8 mouse cellular contexts compared by ENCODE assay signal in genomic region chr2:160880453-160881195, GRCm38 (mm10). TPM values are rescaled to one million over a fixed set of nuclear protein-coding genes. Genes with fewer than 3 reads are reported as not detected.
DNase-seq lines count a peak whose midpoint lies in the region; ATAC-seq and TF ChIP-seq lines count a peak whose summit lies in the region.

Gene Lpin3 (plus strand): TSS chr2:160880670.

- TF ChIP-seq CTCF in liver, adult 2 months (IDR thresholded peaks at IDR 0.05; ENCODE audit: low read depth, low read length) = no peak

- H3K4me3 ChIP-seq in liver, adult 2 months (ENCODE audit: insufficient read depth, low read depth, low read length) = no peak within 1 kb of the TSS
- peak within 1 kb of the TSS; percentile 15 for H3K4me3 ChIP-seq in myocyte
- H3K4me3 ChIP-seq in neural tube, embryonic 15.5 days (replicated peaks) = no peak within 1 kb of the TSS
- no peak within 1 kb of the TSS for H3K4me3 ChIP-seq in forebrain, embryonic 16.5 days (replicated peaks; ENCODE audit: low read length)

- H3K9me3 ChIP-seq in neural tube, embryonic 15.5 days (replicated peaks) = no peaks in the 10 kb centered on the region
- H3K9me3 ChIP-seq in forebrain, embryonic 16.5 days (ENCODE audit: control insufficient read depth, low read length) = no peaks in the 10 kb centered on the region

- DNase-seq in liver, adult 2 months (ENCODE audit: extremely low read depth, low read depth, low spot score) = no peak
- DNase-seq in liver = no peak
- DNase-seq in adrenal gland, postnatal 25 days = peak; percentile 72
- DNase-seq in heart, postnatal 4 days = peak; percentile 64

- H3K4me2 ChIP-seq in myocyte (ENCODE audit: low read depth) = peak within 1 kb of the TSS; percentile 74
- no peak within 1 kb of the TSS for H3K4me2 ChIP-seq in neural tube, embryonic 15.5 days
- H3K4me2 ChIP-seq in forebrain, embryonic 16.5 days (ENCODE audit: low read length) = no peak within 1 kb of the TSS

- H3K27ac ChIP-seq in liver, adult 2 months (replicated peaks; ENCODE audit: insufficient read depth, low read depth, low read length) = peak within 1 kb of the TSS; percentile 24; the same call in 1 of the 2 replicates
- H3K27ac ChIP-seq in neural tube, embryonic 15.5 days (replicated peaks) = no peak within 1 kb of the TSS
- no peak within 1 kb of the TSS for H3K27ac ChIP-seq in forebrain, embryonic 16.5 days (ENCODE audit: low read length)

- ATAC-seq in neural tube, embryonic 15.5 days (ENCODE audit: low FRiP score) = no peak
- ATAC-seq in CD4-positive, CD25-positive, alpha-beta regulatory T cell, adult 4 months = no peak
- no peak for ATAC-seq in forebrain, embryonic 16.5 days

- WGBS in liver, adult 2 months = 52% methylated on average over 13 of the region's 13 CpGs
- WGBS in neural tube, embryonic 15.5 days = 68% methylated on average over 13 of the region's 13 CpGs
- WGBS in forebrain, embryonic 16.5 days = 55% methylated on average over 13 of the region's 13 CpGs

- H3ac ChIP-seq in myocyte (ENCODE audit: control insufficient read depth, insufficient read length) = no peak within 1 kb of the TSS

- TF ChIP-seq POLR2A in liver, adult 2 months (IDR thresholded peaks at IDR 0.05; ENCODE audit: extremely low read depth, insufficient read depth, low read length) = no peak
- TF ChIP-seq POLR2A in myocyte (IDR thresholded peaks at IDR 0.05; ENCODE audit: insufficient read length, low read depth) = peak; percentile 53

- no peaks in the 10 kb centered on the region for H3K27me3 ChIP-seq in liver, adult 2 months (ENCODE audit: control insufficient read depth, insufficient read depth, low read length)
- H3K27me3 ChIP-seq in myocyte (ENCODE audit: control insufficient read depth, insufficient read depth, insufficient read length) = no peaks in the 10 kb centered on the region
- H3K27me3 ChIP-seq in neural tube, embryonic 15.5 days (replicated peaks) = no peaks in the 10 kb centered on the region
- H3K27me3 ChIP-seq in forebrain, embryonic 16.5 days (replicated peaks; ENCODE audit: control insufficient read depth, insufficient read depth, low read length) = no peaks in the 10 kb centered on the region

- H3K79me2 ChIP-seq in liver, adult 2 months (ENCODE audit: control insufficient read depth, insufficient read depth, low read length) = no peaks in the 10 kb centered on the region
- no peaks in the 10 kb centered on the region for H3K79me2 ChIP-seq in myocyte (ENCODE audit: control insufficient read depth, insufficient read depth)

- no peaks in the 10 kb centered on the region for H3K36me3 ChIP-seq in liver, adult 2 months (ENCODE audit: control insufficient read depth, insufficient read depth, low read length)
- H3K36me3 ChIP-seq in myocyte (ENCODE audit: control insufficient read depth, insufficient read depth) = no peaks in the 10 kb centered on the region
- H3K36me3 ChIP-seq in neural tube, embryonic 15.5 days = no peaks in the 10 kb centered on the region
- no peaks in the 10 kb centered on the region for H3K36me3 ChIP-seq in forebrain, embryonic 16.5 days (ENCODE audit: control insufficient read depth, insufficient read depth)

- no peak within 1 kb of the TSS for H3K9ac ChIP-seq in liver, adult 2 months (ENCODE audit: low read depth, low read length)
- no peak within 1 kb of the TSS for H3K9ac ChIP-seq in neural tube, embryonic 15.5 days (replicated peaks)
- H3K9ac ChIP-seq in forebrain, embryonic 16.5 days (replicated peaks; ENCODE audit: low read depth, low read length) = no peak within 1 kb of the TSS

- 0 out of 2 replicates have a peak, but pooled peaks cover 3% of the 10 kb centered on the region for H3K4me1 ChIP-seq in liver, adult 2 months (ENCODE audit: control insufficient read depth, insufficient read depth, low read length)
- no peaks in the 10 kb centered on the region for H3K4me1 ChIP-seq in neural tube, embryonic 15.5 days
- H3K4me1 ChIP-seq in forebrain, embryonic 16.5 days (replicated peaks; ENCODE audit: control insufficient read depth, insufficient read depth, low read length) = no peaks in the 10 kb centered on the region

TF ChIP-seq in myocyte, 11 proteins besides CTCF, POLR2A, EP300 and RAD21:
- TF ChIP-seq MYOG (IDR thresholded peaks at IDR 0.05; ENCODE audit: control insufficient read depth in 1 of 3, insufficient read depth in 1 of 3, insufficient read length in 2 of 3, low read depth in 2 of 3) (peak in 1 of 3 experiments; percentile 33), POLR2AphosphoS2 (IDR thresholded peaks at IDR 0.05; ENCODE audit: insufficient read length, low read depth) (no peak), MAX (IDR thresholded peaks at IDR 0.05; ENCODE audit: low read depth) (peak; percentile 84), SRF (IDR thresholded peaks at IDR 0.05; ENCODE audit: control insufficient read depth, insufficient read length, low read depth) (no peak), CEBPB (IDR thresholded peaks at IDR 0.05; ENCODE audit: insufficient read depth, poor library complexity, severe bottlenecking) (no peak), USF1 (IDR thresholded peaks at IDR 0.05; ENCODE audit: low read depth) (peak; percentile 83), TCF3 (IDR thresholded peaks at IDR 0.05; ENCODE audit: insufficient read length, low read depth) (no peak), REST (IDR thresholded peaks at IDR 0.05; ENCODE audit: insufficient read depth, insufficient read length) (no peak), E2F4 (IDR thresholded peaks at IDR 0.05; ENCODE audit: insufficient read depth) (no peak), MYOD1 (IDR thresholded peaks at IDR 0.05; ENCODE audit: control insufficient read depth in 1 of 3, insufficient read length in 2 of 3, low read depth in 2 of 3) (peak in 1 of 3 experiments; percentile 46), TCF12 (IDR thresholded peaks at IDR 0.05; ENCODE audit: insufficient read depth, poor library complexity, severe bottlenecking) (no peak)

RNA-seq across cellular contexts. Expression of gene Lpin3, which starts in this region (rescaled TPM):
- total RNA-seq in liver, adult 2 months (2014; rRNA removed) = 2.8 and 4.0 TPM in 2 replicates
- polyA plus RNA-seq in liver, adult 2 months (2012; rRNA removed) = 2.7 and 3.6 TPM in 2 replicates
- total RNA-seq in adrenal gland, postnatal 25 days (2021) = 55.3 and 91.2 TPM in 2 replicates
- total RNA-seq in heart, postnatal 4 days (2021) = 1 to 10 TPM; 2.1 to 2.2 TPM
- 10.5 TPM for polyA plus RNA-seq in myocyte (2012; fragmentation: generic; extraction: Trizol)
- polyA plus RNA-seq in neural tube, embryonic 15.5 days (2015; fragmentation: Nextera tagmentation; extraction: Ambion mirVana) = 0.72 and 1.6 TPM in 2 replicates
- polyA plus RNA-seq in CD4-positive, CD25-positive, alpha-beta regulatory T cell, adult 4 months (2017; shearing (Covaris generic)) = 1 to 10 TPM in 1 of 2 experiments, under 1 TPM in 1; 0.55 to 1.4 TPM
- 0.17 TPM in 1 of 2 replicates, not detected in the other for polyA plus RNA-seq in forebrain, embryonic 16.5 days (2015; fragmentation: Nextera tagmentation; extraction: Ambion mirVana)

Comparison
In these comparisons a context has a peak if more than half of its experiments do, and no peak if none do; other contexts are left out.
1. RNA of gene Lpin3 (total RNA-seq): 55.3 to 91.2 TPM in adrenal gland, postnatal 25 days; 2.8 to 4.0 TPM in liver, adult 2 months and 2.1 to 2.2 TPM in heart, postnatal 4 days; every median in the first group is over 10 times any median in the second.
2. DNase-seq: peak in adrenal gland, postnatal 25 days (single experiment) and heart, postnatal 4 days (single experiment); none in liver, adult 2 months (single experiment) and liver (single experiment).